Mouse (Mus musculus): ENCODE measurements around the gene Ptprd.
"Not testable (repeated sequence)": the region's sequence is repeated elsewhere in the genome, so short reads cannot be mapped to it uniquely, and the experiment has no call there.

Ptprd gene

GRCm38 (mm10) chr4:77961711-77962110, 250.1 kb downstream of the Ptprd start:
- DNase-seq (ENCODE audit: low read depth, low spot score), result no peak

- no peak for DNase-seq (ENCODE audit: low read depth, low spot score)
These were observed 322.3 kb downstream of the Ptprd start for GRCm38 (mm10) chr4:77889489-77889888.

GRCm38 (mm10) chr4:77880213-77880612, 331.5 kb downstream of the Ptprd start:
- DNase-seq (ENCODE audit: low read depth, low spot score), result no peak

DNA sequence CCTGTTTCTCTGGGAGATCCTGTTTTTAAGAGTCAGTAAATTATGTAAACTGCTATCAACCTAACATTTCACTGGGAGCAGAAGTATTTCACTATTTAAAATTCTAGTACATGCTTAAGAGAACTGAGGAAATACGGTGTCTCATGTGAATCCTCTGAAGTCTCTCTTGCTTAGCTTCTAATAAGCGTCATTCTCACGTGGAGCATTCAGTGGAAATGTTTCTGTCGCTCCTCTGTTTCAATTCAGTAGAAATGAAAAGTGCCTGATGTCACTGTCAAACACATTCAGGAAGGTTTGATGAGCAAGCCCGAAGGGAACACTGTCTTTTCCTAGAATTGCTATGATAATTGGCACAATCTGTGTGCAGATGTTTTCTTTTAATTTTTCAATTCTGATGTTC, 350.5 kb downstream of the Ptprd start:
- peak; percentile 16 for DNase-seq (ENCODE audit: low read depth, low spot score)

DNA sequence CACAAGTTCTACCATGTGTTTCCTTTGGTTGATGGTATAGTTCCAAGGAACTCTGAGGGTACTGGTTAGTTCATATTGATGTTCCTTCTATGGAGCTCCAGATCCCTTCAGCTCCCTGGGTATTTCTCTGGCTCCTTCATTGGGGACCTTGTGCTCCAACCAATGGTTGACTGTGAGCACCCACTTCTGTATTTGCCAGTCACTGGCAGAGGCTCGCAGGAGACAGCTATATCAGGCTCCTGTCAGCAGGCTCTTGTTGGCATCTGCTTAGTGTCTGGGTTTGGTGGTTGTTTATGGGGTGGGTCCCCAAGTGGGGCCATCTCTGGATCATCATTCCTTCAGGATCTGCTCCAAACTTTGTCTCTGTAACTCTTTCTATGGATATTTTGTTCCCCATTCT, 414.4 kb downstream of the Ptprd start:
- not testable (repeated sequence) for DNase-seq (ENCODE audit: low read depth, low spot score)

- no peak for DNase-seq (ENCODE audit: low read depth, low spot score)
These were observed 434.5 kb downstream of the Ptprd start for GRCm38 (mm10) chr4:77777237-77777636.

DNA sequence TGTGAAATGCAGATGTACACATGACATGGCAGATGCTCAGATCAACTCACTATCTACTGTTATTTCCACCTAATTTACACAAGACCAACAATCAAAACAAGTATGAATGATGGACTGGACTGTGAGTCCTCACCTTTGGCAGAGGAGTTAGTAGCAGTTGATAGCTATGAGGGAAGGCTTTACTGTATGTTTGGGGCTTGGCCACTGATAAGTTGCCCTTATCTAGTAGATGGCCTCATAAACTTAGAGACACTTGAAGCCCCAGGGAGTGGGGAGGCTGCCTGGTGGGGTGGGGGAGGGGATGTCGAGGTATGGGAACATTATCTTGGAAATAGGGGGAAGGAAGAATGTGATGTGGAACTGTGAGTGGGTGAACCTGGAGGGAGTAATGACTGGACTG, 448.0 kb downstream of the Ptprd start:
- DNase-seq (ENCODE audit: low read depth, low spot score), result no peak

- DNase-seq (ENCODE audit: low read depth, low spot score), result no peak
These were observed 468.4 kb downstream of the Ptprd start for GRCm38 (mm10) chr4:77743391-77743790.

DNA sequence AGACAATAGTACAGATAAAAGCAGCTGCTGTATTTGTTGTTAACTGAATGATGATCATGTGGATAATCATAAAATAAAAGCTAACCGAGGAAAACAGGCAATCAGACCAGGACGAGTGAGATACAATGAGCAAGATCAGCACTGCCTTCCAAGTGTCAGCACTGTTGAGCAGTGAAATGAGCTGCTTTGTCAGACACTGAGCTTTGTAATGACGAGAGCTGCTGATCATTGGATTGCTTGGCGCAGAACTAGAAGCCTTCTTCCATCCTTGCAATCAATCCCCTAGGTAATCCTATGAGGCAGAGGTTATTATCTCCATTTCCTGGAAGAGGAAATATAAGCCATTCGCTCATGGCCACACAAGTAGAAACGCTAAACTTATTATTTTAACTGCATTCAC, 489.9 kb downstream of the Ptprd start:
- no peak for DNase-seq (ENCODE audit: low read depth, low spot score)

DNA sequence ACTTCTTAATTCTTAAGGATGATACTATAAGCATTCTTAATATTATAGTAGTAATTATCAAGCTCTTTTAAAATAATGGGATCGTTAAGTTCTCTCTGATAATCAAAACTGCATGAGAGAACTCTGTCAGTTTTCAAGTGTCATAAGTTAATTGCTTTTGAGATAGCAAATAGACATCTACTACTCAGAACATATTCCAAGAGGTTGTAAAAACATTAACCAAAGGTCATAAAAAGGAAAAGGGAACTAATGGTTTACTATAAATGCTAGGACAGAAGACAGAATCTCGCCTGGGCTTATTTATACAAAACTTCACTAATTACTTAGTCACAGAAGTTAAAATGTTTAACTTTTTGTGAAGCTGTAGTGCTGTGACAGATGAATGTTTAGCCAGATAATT, 494.0 kb downstream of the Ptprd start:
- DNase-seq (ENCODE audit: low read depth, low spot score), result no peak

- peak; percentile 22 for DNase-seq (ENCODE audit: low read depth, low spot score)
These were observed 501.5 kb downstream of the Ptprd start for GRCm38 (mm10) chr4:77710231-77710630.

DNA sequence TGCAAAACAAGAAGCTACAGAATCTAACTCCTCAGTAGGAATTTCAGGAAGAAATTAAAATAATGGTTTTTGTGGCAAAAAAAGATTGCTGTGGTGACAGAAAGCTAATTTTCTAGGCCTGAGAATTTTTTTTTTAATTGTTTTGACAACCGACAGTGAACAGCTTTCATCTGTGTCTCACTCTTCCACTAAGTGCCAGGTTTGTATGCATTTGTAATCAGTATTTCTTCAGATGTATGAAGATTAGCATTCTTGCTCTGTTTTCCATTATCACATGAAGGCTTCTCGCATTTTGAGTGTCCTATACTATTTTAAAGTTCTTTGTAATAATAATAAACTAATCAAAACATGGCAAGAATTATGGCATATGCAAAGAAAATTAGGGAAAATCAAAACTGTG, 513.5 kb downstream of the Ptprd start:
- DNase-seq (ENCODE audit: low read depth, low spot score), result peak; percentile 20

DNA sequence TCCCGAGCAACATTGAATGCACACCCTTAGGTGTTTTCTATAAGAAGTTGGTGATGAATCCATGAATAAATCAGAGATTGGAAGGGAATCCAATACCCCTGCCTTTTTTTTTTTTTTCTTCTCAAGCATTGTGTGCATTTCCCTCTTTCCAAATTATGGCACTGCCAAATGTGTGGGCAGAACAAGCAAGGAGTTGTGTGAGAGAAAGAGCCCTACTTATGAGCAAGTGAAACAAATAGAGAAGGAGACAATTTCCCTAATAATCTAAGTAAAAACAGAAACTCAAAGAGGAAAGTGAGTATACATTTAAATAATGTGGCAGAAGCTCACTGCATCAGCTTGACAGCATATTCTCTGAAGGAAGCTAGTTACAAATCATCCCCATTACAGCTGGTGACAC, 536.0 kb downstream of the Ptprd start:
- DNase-seq (ENCODE audit: low read depth, low spot score), result no peak

DNA sequence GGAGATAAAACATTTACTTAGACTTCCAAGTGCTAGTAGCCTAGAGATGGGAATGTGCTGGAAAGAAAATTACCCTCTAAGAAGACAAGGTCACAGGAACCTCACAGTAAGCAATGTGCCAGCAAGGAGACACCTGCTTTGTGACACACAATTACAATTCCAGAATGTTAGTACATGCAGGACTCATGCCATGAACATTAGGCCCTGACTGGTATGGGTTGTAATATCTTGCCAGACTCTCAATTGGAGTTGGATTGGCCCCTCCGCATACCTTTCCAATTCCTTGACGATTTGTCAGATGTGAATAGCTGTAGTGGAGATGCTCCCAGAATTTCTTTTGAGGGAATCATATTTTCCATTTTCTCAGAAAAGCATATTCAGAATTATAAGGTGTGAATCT, 547.0 kb downstream of the Ptprd start:
- DNase-seq (ENCODE audit: low read depth, low spot score), result no peak

DNA sequence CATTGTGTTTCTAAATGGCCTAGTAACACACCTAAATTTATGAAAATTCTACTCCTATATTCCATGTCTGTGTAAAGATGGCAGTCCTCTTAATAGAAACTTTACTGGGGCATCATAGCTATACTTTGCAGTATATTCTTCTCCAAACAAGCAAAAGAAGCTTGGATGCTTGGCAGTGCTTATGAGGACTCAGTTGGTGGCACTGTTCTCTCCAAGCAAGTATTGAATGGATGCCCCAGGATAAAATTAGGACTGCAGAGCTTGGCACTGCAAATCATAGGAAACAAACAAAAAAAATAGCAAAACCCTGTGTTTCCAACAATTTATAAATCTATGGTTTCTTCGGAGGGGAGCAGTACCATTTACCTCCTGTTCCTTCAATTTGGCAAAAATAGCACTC, 549.5 kb downstream of the Ptprd start:
- DNase-seq (ENCODE audit: low read depth, low spot score), result no peak

DNA sequence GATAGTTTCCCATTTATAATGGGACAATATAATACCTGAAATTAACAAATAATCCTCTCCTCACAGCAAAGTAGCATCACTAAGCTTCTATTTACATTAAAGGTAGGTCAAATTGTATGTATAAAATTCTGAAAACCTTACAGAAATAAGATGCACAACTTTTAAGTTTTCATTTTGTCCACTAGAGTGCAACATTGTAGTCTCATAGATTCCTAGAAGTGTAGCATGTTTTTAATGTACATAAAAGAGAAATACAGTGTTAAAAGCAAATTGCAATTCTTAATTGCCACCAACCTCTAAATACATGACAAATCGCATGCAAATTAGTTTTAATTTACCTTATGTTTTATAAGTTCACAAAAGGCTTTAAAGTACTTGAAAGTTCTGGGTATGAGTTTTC, 556.1 kb downstream of the Ptprd start:
- DNase-seq (ENCODE audit: low read depth, low spot score), result peak; percentile 20

DNA sequence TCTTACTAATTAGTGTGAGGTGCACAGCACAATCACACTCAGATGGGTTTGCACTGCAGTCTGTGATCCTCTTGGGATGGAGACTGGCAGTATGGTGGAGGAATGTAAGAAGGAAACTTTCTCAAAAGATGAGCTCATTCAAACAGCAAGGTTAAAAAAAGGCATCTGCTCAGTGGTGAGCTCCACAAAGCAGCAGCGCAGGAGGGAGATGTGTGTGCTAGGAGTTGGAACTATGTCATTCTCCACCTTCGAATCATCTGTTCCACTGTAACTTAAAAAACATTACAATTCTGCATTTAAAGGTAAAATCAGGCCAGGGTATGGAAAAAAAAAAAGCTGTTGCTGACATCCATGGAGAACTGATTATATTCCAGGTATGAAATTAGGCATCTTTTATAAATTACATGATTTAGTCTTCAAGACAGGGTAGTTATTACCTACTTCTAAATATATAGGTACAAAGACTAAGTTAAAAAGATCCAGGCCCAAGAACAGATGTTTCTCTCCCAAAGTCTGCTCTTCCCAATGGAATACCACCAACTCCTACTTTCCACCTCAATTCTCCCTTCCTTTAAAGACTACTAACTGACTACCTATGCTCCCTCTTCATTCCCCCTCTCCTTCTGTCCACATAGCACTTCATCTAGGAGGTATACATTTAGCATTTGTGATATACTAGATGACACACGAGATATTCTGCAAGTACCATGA, 562.0 kb downstream of the Ptprd start:
- no peak for DNase-seq (ENCODE audit: low read depth, low spot score)

GRCm38 (mm10) chr4:77648911-77649310, 562.9 kb downstream of the Ptprd start:
- no peak for DNase-seq (ENCODE audit: low read depth, low spot score)

- DNase-seq (ENCODE audit: low read depth, low spot score), result no peak
These were observed 564.2 kb downstream of the Ptprd start for GRCm38 (mm10) chr4:77647451-77648137.

DNA sequence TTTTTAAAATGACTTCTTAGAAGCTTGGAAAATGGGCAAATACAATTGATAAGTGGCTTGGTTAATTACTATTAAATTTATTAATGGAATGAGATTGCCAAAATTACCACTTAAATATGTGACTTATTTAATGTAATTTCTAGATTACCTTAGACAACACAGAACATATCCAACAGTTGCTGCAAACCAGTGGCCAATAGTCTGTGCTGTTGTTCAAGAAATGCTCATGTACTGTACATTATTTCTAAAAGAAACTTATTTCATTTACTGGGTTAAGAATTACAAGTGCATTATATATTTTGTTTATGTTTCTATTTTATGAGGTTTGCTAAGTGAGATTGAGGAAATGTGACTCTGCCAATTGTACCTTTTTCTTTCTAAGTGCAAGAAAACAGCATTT, 567.3 kb downstream of the Ptprd start:
- no peak for DNase-seq (ENCODE audit: low read depth, low spot score)

DNA sequence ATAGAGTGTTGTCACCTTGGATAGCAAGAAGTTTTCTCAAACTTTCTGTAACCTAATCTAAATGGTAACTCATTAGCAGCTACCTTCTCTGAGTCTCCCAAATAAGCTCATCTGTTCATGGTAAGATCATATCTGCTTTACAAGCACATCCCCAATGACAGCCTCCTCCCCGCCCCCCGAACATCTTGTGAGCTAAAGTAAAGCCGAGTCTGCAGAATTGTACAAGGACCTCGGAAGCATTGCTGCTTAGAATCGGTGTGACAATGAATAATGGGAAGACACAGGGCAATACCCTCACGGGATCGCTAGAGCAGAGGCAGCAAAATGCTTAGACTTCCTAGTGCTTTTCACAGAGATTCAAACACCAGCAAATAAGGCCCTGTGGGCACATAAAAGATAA, 571.7 kb downstream of the Ptprd start:
- DNase-seq (ENCODE audit: low read depth, low spot score), result no peak

DNA sequence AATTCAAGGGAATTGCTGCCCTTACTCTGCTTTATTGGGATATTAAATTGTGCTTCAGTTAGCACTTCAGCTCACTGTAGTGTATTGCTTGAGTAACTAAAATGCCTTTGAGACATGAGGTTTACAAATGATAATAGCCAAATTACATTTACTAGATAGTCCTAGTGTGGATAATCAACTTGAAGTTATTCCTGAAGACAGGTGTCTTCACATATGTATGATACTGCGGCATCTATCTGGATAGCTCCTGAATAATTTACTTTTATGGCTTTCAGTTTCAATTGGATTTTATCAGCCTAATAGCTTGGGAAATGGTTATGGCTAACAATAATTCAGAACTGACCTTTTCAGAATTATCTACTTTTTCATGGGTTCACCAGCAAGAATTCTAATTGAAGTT, 598.6 kb downstream of the Ptprd start:
- DNase-seq (ENCODE audit: low read depth, low spot score), result no peak

DNA sequence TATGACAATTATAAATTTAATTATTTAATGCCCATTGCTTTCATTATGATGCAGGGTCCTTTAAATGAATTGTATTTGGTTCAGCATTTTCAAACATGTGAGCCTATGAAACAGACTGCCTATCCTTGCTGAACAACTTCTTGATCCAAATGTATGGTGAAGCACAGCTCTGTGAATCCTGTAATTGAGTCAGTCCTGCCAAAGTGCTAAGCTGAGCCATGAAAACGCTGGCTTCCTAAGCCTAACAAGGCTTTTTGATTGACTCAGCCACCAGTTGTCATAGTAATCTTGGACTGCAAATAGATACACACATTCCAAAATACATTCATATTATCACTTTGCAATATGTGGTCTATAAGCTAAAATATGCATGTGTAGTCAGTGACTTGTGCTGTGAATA, 625.1 kb downstream of the Ptprd start:
- peak; percentile 79 for DNase-seq (ENCODE audit: low read depth, low spot score)

- no peak for DNase-seq (ENCODE audit: low read depth, low spot score)
These were observed 625.5 kb downstream of the Ptprd start for GRCm38 (mm10) chr4:77586222-77586621.
